39 mouse cellular contexts compared by ENCODE assay signal in genomic region chr7:15937491-15937890, GRCm38 (mm10). TPM values are rescaled to one million over a fixed set of nuclear protein-coding genes. Genes with fewer than 3 reads are reported as not detected.
"Had no signal": no experiment of that assay in that cellular context is flagged by ENCODE, and none has a peak within 500 bp of the region (broad histone marks: within the 10 kb centered on the region; RNA-seq: fewer than 3 reads in every experiment).

No protein-coding gene starts in this region.

- H3K27me3 ChIP-seq: heart, embryonic 13.5 days; heart, embryonic 15.5 days; hindbrain, embryonic 13.5 days; hindbrain, embryonic 15.5 days; kidney, embryonic 15.5 days; limb, embryonic 13.5 days; limb, embryonic 15.5 days had no signal

- H3K27ac ChIP-seq: heart, adult 2 months; heart, embryonic 13.5 days; heart, embryonic 15.5 days; hindbrain, embryonic 13.5 days; hindbrain, embryonic 15.5 days; hindbrain, postnatal 0 days; kidney, embryonic 15.5 days; layer of hippocampus, adult 2 months; left cerebral cortex, adult 2 months; limb, embryonic 13.5 days; limb, embryonic 15.5 days; liver, embryonic 12.5 days; liver, embryonic 14.5 days had no signal

- ATAC-seq: hindbrain, postnatal 0 days; intestine, embryonic 16.5 days; liver, embryonic 12.5 days had no signal

- DNase-seq: gastrocnemius, postnatal 14 days; gastrocnemius, postnatal 36 days; heart, adult 2 months; heart, postnatal 14 days; heart, postnatal 36 days; kidney, adult 11 months; kidney, adult 2 months; kidney, adult 9 months; kidney, postnatal 10 days; kidney, postnatal 25 days; kidney, postnatal 4 days; left cerebral cortex, postnatal 4 days had no signal

- H3K9me3 ChIP-seq: heart, embryonic 13.5 days; heart, embryonic 15.5 days; hindbrain, embryonic 13.5 days; hindbrain, embryonic 15.5 days; kidney, embryonic 15.5 days; limb, embryonic 13.5 days; limb, embryonic 15.5 days; liver, embryonic 12.5 days had no signal

- H3K4me3 ChIP-seq: heart, adult 2 months; heart, embryonic 13.5 days; heart, embryonic 15.5 days; hindbrain, embryonic 13.5 days; hindbrain, embryonic 15.5 days; kidney, embryonic 15.5 days; layer of hippocampus, adult 2 months; left cerebral cortex, adult 2 months; limb, embryonic 13.5 days; limb, embryonic 15.5 days; liver, embryonic 12.5 days had no signal

- H3K9ac ChIP-seq: heart, embryonic 13.5 days; heart, embryonic 15.5 days; hindbrain, embryonic 13.5 days; hindbrain, embryonic 15.5 days; kidney, embryonic 15.5 days; limb, embryonic 13.5 days; limb, embryonic 15.5 days; liver, embryonic 12.5 days; liver, embryonic 14.5 days had no signal

- H3K4me2 ChIP-seq: heart, embryonic 11.5 days; heart, embryonic 13.5 days; heart, embryonic 15.5 days; hindbrain, embryonic 13.5 days; hindbrain, embryonic 15.5 days; kidney, embryonic 15.5 days; limb, embryonic 13.5 days; limb, embryonic 15.5 days; liver, embryonic 12.5 days had no signal

- H3K4me1 ChIP-seq: heart, embryonic 13.5 days; hindbrain, embryonic 13.5 days; hindbrain, embryonic 15.5 days; limb, embryonic 15.5 days; liver, embryonic 12.5 days had no signal

RNA-seq across cellular contexts. Expression of gene Crxos, which starts 55.1 kb away (rescaled TPM):
- total RNA-seq: gastrocnemius, adult 18-20 months; gastrocnemius, adult 8-10 months; gastrocnemius, postnatal 14 days; gastrocnemius, postnatal 36 days; heart, adult 2 months; heart, postnatal 14 days; heart, postnatal 36 days; hematopoietic stem cell, adult 5-6 weeks; hindbrain, postnatal 0 days; layer of hippocampus, adult 2 months; layer of hippocampus, postnatal 25 days; left cerebral cortex, postnatal 25 days; left cerebral cortex, postnatal 4 days; liver, adult 2 months had no signal
- polyA plus RNA-seq: gonadal fat pad, adult 2 months; heart, adult 2 months; heart, embryonic 11.5 days; heart, embryonic 13.5 days; heart, embryonic 15.5 days; heart, postnatal 0 days; hindbrain, embryonic 11.5 days; hindbrain, embryonic 13.5 days; hindbrain, embryonic 15.5 days; intestine, embryonic 14.5 days; intestine, embryonic 16.5 days; kidney, adult 2 months; kidney, embryonic 15.5 days; limb, embryonic 11.5 days; limb, embryonic 13.5 days; limb, embryonic 15.5 days; liver, adult 2 months; liver, embryonic 12.5 days; liver, embryonic 14.5 days had no signal

RNA-seq across cellular contexts. Expression of gene Crx, which starts 57.7 kb away (rescaled TPM):
- total RNA-seq: gastrocnemius, adult 18-20 months; gastrocnemius, adult 8-10 months; gastrocnemius, postnatal 14 days; gastrocnemius, postnatal 36 days; heart, adult 2 months; heart, postnatal 14 days; heart, postnatal 36 days; hematopoietic stem cell, adult 5-6 weeks; hindbrain, postnatal 0 days; layer of hippocampus, adult 2 months; layer of hippocampus, postnatal 10 days; layer of hippocampus, postnatal 25 days; left cerebral cortex, adult 2 months; left cerebral cortex, postnatal 10 days; left cerebral cortex, postnatal 25 days; left cerebral cortex, postnatal 4 days; liver, adult 2 months had no signal
- polyA plus RNA-seq: gonadal fat pad, adult 2 months; heart, adult 2 months; heart, embryonic 11.5 days; heart, embryonic 13.5 days; heart, embryonic 15.5 days; heart, postnatal 0 days; hindbrain, embryonic 11.5 days; hindbrain, embryonic 13.5 days; hindbrain, embryonic 15.5 days; hindbrain, postnatal 0 days; intestine, embryonic 14.5 days; intestine, embryonic 16.5 days; kidney, adult 2 months; kidney, embryonic 15.5 days; limb, embryonic 11.5 days; limb, embryonic 13.5 days; limb, embryonic 15.5 days; liver, adult 2 months; liver, embryonic 12.5 days; liver, embryonic 14.5 days had no signal
